19 mouse cellular contexts compared by ENCODE assay signal in the genomic region with DNA sequence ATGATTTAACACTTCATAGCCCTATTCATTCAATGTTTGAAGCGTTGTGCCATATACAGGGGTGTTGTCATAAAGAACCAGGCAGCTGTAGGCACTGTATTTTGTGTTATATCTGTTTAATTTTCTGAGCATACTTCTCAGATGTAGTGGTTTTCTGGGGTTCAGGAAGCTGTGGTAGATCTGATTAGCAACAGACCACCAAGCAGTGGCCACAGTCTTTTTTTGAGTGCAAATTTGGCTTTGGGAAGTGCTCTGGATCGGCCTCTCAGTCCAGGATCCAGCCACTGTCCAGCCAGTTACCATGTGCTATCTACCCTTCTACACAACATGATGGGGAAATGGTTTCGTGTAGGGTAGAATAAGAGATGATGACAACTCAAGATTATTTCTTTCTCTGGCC.
"Had no signal": no experiment of that assay in that cellular context is flagged by ENCODE, and none has a peak within 500 bp of the region (broad histone marks: within the 10 kb centered on the region; RNA-seq: fewer than 3 reads in every experiment).

No protein-coding gene starts in this region.

- H3K4me3 ChIP-seq: lung, embryonic 15.5 days; megakaryocyte, embryonic 14.5 days; midbrain, embryonic 13.5 days; midbrain, embryonic 15.5 days; neural tube, embryonic 12.5 days had no signal

- DNase-seq: liver, postnatal 0 days; lung, adult 2 months; lung, postnatal 14 days; lung, postnatal 36 days; retina, postnatal 1 day; right cerebral cortex, adult 18-20 months; right cerebral cortex, postnatal 25 days; right cerebral cortex, postnatal 4 days; spleen, adult 18-20 months; thymus, adult 18-20 months; thymus, postnatal 14 days; thymus, postnatal 36 days had no signal

- ATAC-seq: liver, postnatal 0 days; lung, postnatal 0 days; midbrain, embryonic 13.5 days; midbrain, embryonic 15.5 days had no signal

- H3K27ac ChIP-seq: lung, embryonic 15.5 days; macrophage; midbrain, embryonic 13.5 days; midbrain, embryonic 15.5 days; neural tube, embryonic 12.5 days had no signal
